Mouse (Mus musculus) ES-Bruce4 (cell line): ENCODE data around the gene Zfp981.
"Not testable (repeated sequence)": the region's sequence is repeated elsewhere in the genome, so short reads cannot be mapped to it uniquely, and the experiment has no call there.

Experiments used
- CTCF ChIP-seq: IDR thresholded peaks from one replicate; pipeline ENCODE4 v1.8.1; 2011; ENCODE audit warnings: low read depth, low read length
- EP300 ChIP-seq: IDR thresholded peaks from 2 replicates; pipeline ENCODE4 v1.6.1; 2011; ENCODE audit warnings: low read depth, low read length; ENCODE audit not compliant: insufficient read depth
- POLR2A ChIP-seq: IDR thresholded peaks from one replicate; pipeline ENCODE4 v1.8.1; 2011; ENCODE audit warnings: low read length; ENCODE audit not compliant: insufficient read depth

DNA sequence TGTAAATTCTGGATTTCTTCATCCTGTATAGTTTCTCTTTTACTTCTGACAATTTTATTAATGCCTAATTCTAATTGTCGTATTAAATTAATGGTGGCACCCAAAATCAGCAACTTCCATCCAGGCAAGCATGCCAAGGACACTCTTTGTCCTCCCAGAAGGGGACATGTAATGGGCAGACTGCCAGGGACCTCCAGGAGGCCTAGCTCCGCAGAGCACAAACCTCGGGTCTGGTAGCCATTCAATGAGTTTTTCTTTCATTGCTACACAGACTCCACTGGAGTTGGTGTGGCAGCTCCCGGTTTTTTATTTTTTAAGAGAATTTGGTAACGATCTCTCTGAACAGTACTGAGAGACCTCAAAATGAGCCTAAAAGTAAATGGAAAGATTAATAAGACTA, 41.1 kb upstream of the Zfp981 start:
- TF ChIP-seq POLR2A, CTCF, EP300: not testable (repeated sequence)
